Mouse (Mus musculus) hindbrain, embryonic 16.5 days (tissue): ENCODE measurements at regions not wholly inside any gene's neighbourhood (a gene's known extent, or its start where the extent isn't known, plus 50 kb on each side); places are given as distances from the start of the nearest gene placed in this dataset.

Experiments
- ATAC-seq: fragments of 200-750 bp; cut with Nextera tagmentation; 2 replicates; pipeline ENCODE4 v1.8.0; 2017; ENCODE audit warnings: moderate TSS enrichment, moderate library complexity
- H3K27ac ChIP-seq: fragments of 300-500 bp; sonication (generic); 2 replicates; pipeline ENCODE4 v1.5.1; 2014; ENCODE audit warnings: low read depth, mild to moderate bottlenecking, control low read depth, low read length, moderate library complexity
- H3K27me3 ChIP-seq: fragments of 300-500 bp; sonication (generic); replicated peaks from 2 replicates; pipeline ENCODE4 v1.6.1; 2014; ENCODE audit warnings: low read length; ENCODE audit not compliant: control insufficient read depth, insufficient read depth
- H3K36me3 ChIP-seq: fragments of 300-500 bp; sonication (generic); 2 replicates; pipeline ENCODE4 v1.6.1; 2014; ENCODE audit warnings: mild to moderate bottlenecking, low read length, moderate library complexity, mixed read lengths; ENCODE audit not compliant: control insufficient read depth, insufficient read depth
- H3K4me1 ChIP-seq: fragments of 300-500 bp; sonication (generic); 2 replicates; pipeline ENCODE4 v1.6.1; 2014; ENCODE audit warnings: low read depth, low read length; ENCODE audit not compliant: control insufficient read depth, insufficient read depth
- H3K4me2 ChIP-seq: fragments of 300-500 bp; sonication (generic); 2 replicates; pipeline ENCODE4 v1.6.1; 2014; ENCODE audit warnings: mild to moderate bottlenecking, low read length, control low read depth, moderate library complexity
- H3K4me3 ChIP-seq: fragments of 300-500 bp; sonication (generic); 2 replicates; pipeline ENCODE4 v1.5.1; 2014; ENCODE audit warnings: mild to moderate bottlenecking, low read length, control low read depth, moderate library complexity
- H3K9ac ChIP-seq: fragments of 300-500 bp; sonication (generic); 2 replicates; pipeline ENCODE4 v1.6.1; 2014; ENCODE audit warnings: low read depth, mild to moderate bottlenecking, control low read depth, low read length, moderate library complexity
- H3K9me3 ChIP-seq: fragments of 300-500 bp; sonication (generic); 2 replicates; pipeline ENCODE4 v1.6.1; 2014; ENCODE audit warnings: mild to moderate bottlenecking, low read length, moderate library complexity; ENCODE audit not compliant: control insufficient read depth
- WGBS: fragments of 180-500 bp; shearing (Covaris S2); extraction: QIAGEN DNeasy Blood & Tissue Kit; methylation state at CpG from one replicate; pipeline ENCODE4 v1.1.7; 2014; 5-methylcytosine and 5-hydroxymethylcytosine counted together

GRCm38 (mm10) chr11:105510626-105511025 lies 54.1 kb upstream of the March10 start:
- no peak overlapping the region for H3K27ac ChIP-seq

GRCm38 (mm10) chr11:105510056-105510455 lies 53.5 kb upstream of the March10 start:
- Histone ChIP-seq H3K9ac (no peak overlapping the region), H3K4me2 (no peak overlapping the region), H3K4me1 (peaks cover 28% of the 10 kb centered on the region), H3K27ac (no peak overlapping the region), H3K27me3 (no peaks in the 10 kb centered on the region), H3K4me3 (no peak overlapping the region), H3K36me3 (no peaks in the 10 kb centered on the region), H3K9me3 (no peaks in the 10 kb centered on the region)
- ATAC-seq: no peak
- 70% methylated on average over 7 of the region's 7 CpGs for WGBS

More at GRCm38 (mm10) chr11:105510626-105511025, 54.1 kb upstream of the March10 start:
- no peaks in the 10 kb centered on the region for H3K9me3 ChIP-seq
- no peak overlapping the region for H3K4me3 ChIP-seq
- ATAC-seq: no peak
- 82% methylated on average over 4 of the region's 4 CpGs for WGBS
- H3K4me2 ChIP-seq: no peak overlapping the region
- no peaks in the 10 kb centered on the region for H3K36me3 ChIP-seq
- no peak overlapping the region for H3K9ac ChIP-seq
- H3K27me3 ChIP-seq: no peaks in the 10 kb centered on the region
- H3K4me1 ChIP-seq: peaks cover 28% of the 10 kb centered on the region

- peaks cover 28% of the 10 kb centered on the region for H3K4me1 ChIP-seq
- H3K4me3 ChIP-seq: no peak overlapping the region
- peak overlapping the region; percentile 30 for H3K4me2 ChIP-seq
- no peaks in the 10 kb centered on the region for H3K9me3 ChIP-seq
- no peaks in the 10 kb centered on the region for H3K27me3 ChIP-seq
- no peaks in the 10 kb centered on the region for H3K36me3 ChIP-seq
- 0 out of 2 replicates have a peak overlapping the region, but pooled peaks have one; percentile 2 for H3K9ac ChIP-seq
- peak; percentile 26; the same call in 1 of the 2 replicates for ATAC-seq
- 42% methylated on average over 7 of the region's 7 CpGs for WGBS
- peak overlapping the region; percentile 79 for H3K27ac ChIP-seq
Measured at GRCm38 (mm10) chr11:105508660-105509038, 52.1 kb upstream of the March10 start.

- peak; percentile 82 for ATAC-seq
- Histone ChIP-seq H3K9ac (0 out of 2 replicates have a peak overlapping the region, but pooled peaks have one; percentile 4), H3K36me3 (no peaks in the 10 kb centered on the region), H3K27ac (peak overlapping the region; percentile 79), H3K9me3 (no peaks in the 10 kb centered on the region), H3K4me1 (peaks cover 28% of the 10 kb centered on the region), H3K4me2 (peak overlapping the region; percentile 30), H3K27me3 (no peaks in the 10 kb centered on the region), H3K4me3 (no peak overlapping the region)
- WGBS: 0% methylated on average over 6 of the region's 6 CpGs
Measured at GRCm38 (mm10) chr11:105507972-105508659, 51.6 kb upstream of the March10 start.

GRCm38 (mm10) chr11:105507332-105507971 lies 50.9 kb upstream of the March10 start:
- ATAC-seq: peak; percentile 48; the same call in 1 of the 2 replicates
- peak overlapping the region; percentile 30 for H3K4me2 ChIP-seq
- H3K4me3 ChIP-seq: no peak overlapping the region
- 0 out of 2 replicates have a peak overlapping the region, but pooled peaks have one; percentile 4 for H3K9ac ChIP-seq
- no peaks in the 10 kb centered on the region for H3K9me3 ChIP-seq
- WGBS: 16% methylated on average over 8 of the region's 8 CpGs
- H3K4me1 ChIP-seq: peaks cover 28% of the 10 kb centered on the region
- H3K36me3 ChIP-seq: no peaks in the 10 kb centered on the region
- H3K27ac ChIP-seq: peak overlapping the region; percentile 79
- H3K27me3 ChIP-seq: no peaks in the 10 kb centered on the region
